Mouse (Mus musculus): Measurements from ENCODE around the gene Havcr2. TPM values are rescaled to one million over a fixed set of nuclear protein-coding genes. Genes with fewer than 3 reads are reported as not detected.
"Not testable (repeated sequence)": the region's sequence is repeated elsewhere in the genome, so short reads cannot be mapped to it uniquely, and the experiment has no call there.

Havcr2 gene
- total RNA-seq, 4 experiments from 2014 or later, result 3.0 to 12.0 (median 6.1) TPM

GRCm38 (mm10) chr11:46459960-46460359 is 5.2 kb downstream of the Havcr2 start:
- DNase-seq (ENCODE audit: low spot score in 2 of 2), result no peak

GRCm38 (mm10) chr11:46461362-46461761 is 6.6 kb downstream of the Havcr2 start:
- DNase-seq (ENCODE audit: low spot score in 2 of 2), result no peak

GRCm38 (mm10) chr11:46461931-46462330 is 7.2 kb downstream of the Havcr2 start:
- no peak for DNase-seq (ENCODE audit: low spot score in 2 of 2)

- no peak for DNase-seq (ENCODE audit: low spot score in 2 of 2)
Measured at GRCm38 (mm10) chr11:46466878-46467277, 12.1 kb downstream of the Havcr2 start.

GRCm38 (mm10) chr11:46474220-46474619 is 19.5 kb downstream of the Havcr2 start:
- no peak for DNase-seq (ENCODE audit: low spot score in 2 of 2)

GRCm38 (mm10) chr11:46479311-46479710 is 24.6 kb downstream of the Havcr2 start:
- DNase-seq (ENCODE audit: low spot score in 2 of 2), result no peak

GRCm38 (mm10) chr11:46480517-46480916 is 25.8 kb downstream of the Havcr2 start:
- no peak for DNase-seq (ENCODE audit: low spot score in 2 of 2)

GRCm38 (mm10) chr11:46488231-46488630 is 33.5 kb downstream of the Havcr2 start:
- no peak for DNase-seq (ENCODE audit: low spot score in 2 of 2)

GRCm38 (mm10) chr11:46488650-46489049 is 33.9 kb downstream of the Havcr2 start:
- DNase-seq (ENCODE audit: low spot score in 2 of 2), result no peak

GRCm38 (mm10) chr11:46507146-46507545 is 52.4 kb downstream of the Havcr2 start:
- no peak for DNase-seq (ENCODE audit: low spot score in 2 of 2)

- DNase-seq (ENCODE audit: low spot score in 2 of 2), result no peak
Measured at GRCm38 (mm10) chr11:46509900-46510299, 55.2 kb downstream of the Havcr2 start.

GRCm38 (mm10) chr11:46521341-46521740 is 66.6 kb downstream of the Havcr2 start:
- not testable (repeated sequence) for DNase-seq (ENCODE audit: low spot score in 2 of 2)

GRCm38 (mm10) chr11:46522719-46523118 is 68.0 kb downstream of the Havcr2 start:
- DNase-seq (ENCODE audit: low spot score in 2 of 2), result no peak

- DNase-seq (ENCODE audit: low spot score in 2 of 2), result no peak
Measured at GRCm38 (mm10) chr11:46523912-46524311, 69.2 kb downstream of the Havcr2 start, which contains the start of gene Gm12169. Gene Gm12169 (plus strand): TSS chr11:46524212.

- no peak for DNase-seq (ENCODE audit: low spot score in 2 of 2)
Measured at GRCm38 (mm10) chr11:46530149-46530548, 75.4 kb downstream of the Havcr2 start.

Other genes starting within 250 kb of the Havcr2 start
- 1 to 10 TPM; 3.6 to 5.7 (median 4.2) TPM for gene Fndc9, start 219.4 kb upstream of the Havcr2 start, total RNA-seq (2022)
- gene Cyfip2, start 142.1 kb upstream of the Havcr2 start, total RNA-seq (2022), result 100 to 1,000 TPM; 534 to 625 (median 593) TPM
- gene Itk, start 65.4 kb upstream of the Havcr2 start, total RNA-seq (2022), result 1 to 10 TPM in 1 of 4 experiments, under 1 TPM in 3; 0.64 to 1.1 (median 0.72) TPM
- not detected for gene Fam71b, start 58.4 kb upstream of the Havcr2 start, total RNA-seq (2022)
- gene Med7, start 18.0 kb upstream of the Havcr2 start, total RNA-seq (2022), result 10 to 100 TPM; 22.7 to 31.2 (median 25.8) TPM
- not detected for gene Gm12169, start 69.3 kb downstream of the Havcr2 start, total RNA-seq (2022)
- not detected for gene BC053393, start 116.6 kb downstream of the Havcr2 start, total RNA-seq (2022)
- gene Dppa1, start 174.3 kb downstream of the Havcr2 start, total RNA-seq (2022), result not detected

Measured in left cerebral cortex, adult 8-10 months (tissue).